In genomic region chr13:58826356-58827197, GRCm38 (mm10) we compare ENCODE assay signal across 13 mouse cellular contexts. TPM values are rescaled to one million over a fixed set of nuclear protein-coding genes. Genes with fewer than 3 reads are reported as not detected.
DNase-seq lines count a peak whose midpoint lies in the region; ATAC-seq lines count a peak whose summit lies in the region.
"Had no signal": no experiment of that assay in that cellular context is flagged by ENCODE, and none has a peak within 500 bp of the region (broad histone marks: within the 10 kb centered on the region; RNA-seq: fewer than 3 reads in every experiment).

No protein-coding gene starts in this region.

- 0 out of 2 replicates have a peak overlapping the region, but pooled peaks have one; percentile 18 for H3K4me2 ChIP-seq in forebrain, embryonic 11.5 days (ENCODE audit: low read depth, low read length, severe bottlenecking)
- H3K4me2 ChIP-seq in midbrain, embryonic 16.5 days (ENCODE audit: low read length): peak overlapping the region; percentile 17; the same call in 1 of the 2 replicates
- H3K4me2 ChIP-seq in kidney, embryonic 14.5 days (replicated peaks; ENCODE audit: low read depth, low read length): no peak overlapping the region
- H3K4me2 ChIP-seq: heart, embryonic 11.5 days had no signal

- WGBS in forebrain, embryonic 11.5 days: 26% methylated on average over 14 of the region's 14 CpGs
- WGBS in midbrain, embryonic 16.5 days: 28% methylated on average over 14 of the region's 14 CpGs
- WGBS in kidney, embryonic 14.5 days: 82% methylated on average over 14 of the region's 14 CpGs

- no peak overlapping the region; the same call in 1 of the 2 replicates for H3K9ac ChIP-seq in forebrain, embryonic 11.5 days (ENCODE audit: low read length)
- no peak overlapping the region for H3K9ac ChIP-seq in midbrain, embryonic 16.5 days (ENCODE audit: low read depth, low read length)
- H3K9ac ChIP-seq in kidney, embryonic 14.5 days (ENCODE audit: low read depth, low read length): no peak overlapping the region

- DNase-seq in left cerebral cortex, postnatal 4 days: peak; percentile 92
- no peak for DNase-seq in left cerebral cortex, postnatal 10 days (ENCODE audit: extremely low spot score in 1 of 2, low spot score in 2 of 2)
- peak; percentile 70 for DNase-seq in cerebellum, adult 11 months
- peak; percentile 60 for DNase-seq in forebrain, embryonic 11.5 days (ENCODE audit: low spot score)
- no peak for DNase-seq in thymus, postnatal 4 days
- no peak for DNase-seq in ovary, postnatal 36 days (ENCODE audit: low spot score)
- DNase-seq: kidney, postnatal 25 days; lung, postnatal 10 days had no signal

- no peaks in the 10 kb centered on the region for H3K36me3 ChIP-seq in forebrain, embryonic 11.5 days (ENCODE audit: control insufficient read depth, insufficient read depth, low read length)
- H3K36me3 ChIP-seq in midbrain, embryonic 16.5 days (ENCODE audit: control insufficient read depth, insufficient read depth, low read length): no peaks in the 10 kb centered on the region
- no peaks in the 10 kb centered on the region for H3K36me3 ChIP-seq in kidney, embryonic 14.5 days (ENCODE audit: control insufficient read depth, insufficient read depth, low read length)

- H3K9me3 ChIP-seq in forebrain, embryonic 11.5 days (ENCODE audit: control insufficient read depth, low read length): peaks cover 3% of the 10 kb centered on the region; the same call in 1 of the 2 replicates
- no peaks in the 10 kb centered on the region; the same call in 1 of the 2 replicates for H3K9me3 ChIP-seq in midbrain, embryonic 16.5 days (replicated peaks; ENCODE audit: control insufficient read depth, low read length, poor library complexity, severe bottlenecking)
- no peaks in the 10 kb centered on the region; the same call in 1 of the 2 replicates for H3K9me3 ChIP-seq in kidney, embryonic 14.5 days (ENCODE audit: control insufficient read depth, low read length)

- ATAC-seq in forebrain, embryonic 11.5 days (replicated peaks; ENCODE audit: low FRiP score): peak; percentile 49; the same call in 1 of the 2 replicates
- no peak for ATAC-seq in midbrain, embryonic 16.5 days
- ATAC-seq in kidney, embryonic 14.5 days (ENCODE audit: low FRiP score, low TSS enrichment): no peak

- peak overlapping the region; percentile 50 for H3K27ac ChIP-seq in forebrain, embryonic 11.5 days (ENCODE audit: low read depth, low read length)
- no peak overlapping the region for H3K27ac ChIP-seq in midbrain, embryonic 16.5 days (ENCODE audit: low read length)
- H3K27ac ChIP-seq in kidney, embryonic 14.5 days (ENCODE audit: low read depth, low read length): no peak overlapping the region

- no peaks in the 10 kb centered on the region for H3K27me3 ChIP-seq in forebrain, embryonic 11.5 days (ENCODE audit: control insufficient read depth, insufficient read depth, low read length)
- H3K27me3 ChIP-seq in midbrain, embryonic 16.5 days (ENCODE audit: control insufficient read depth, insufficient read depth, low read depth, low read length): no peaks in the 10 kb centered on the region
- H3K27me3 ChIP-seq in kidney, embryonic 14.5 days (ENCODE audit: control insufficient read depth, insufficient read depth, low read length): no peaks in the 10 kb centered on the region

- intact Hi-C loops in left cerebral cortex, postnatal 4 days (cut with DNase I): no loop called here
- intact Hi-C loops in left cerebral cortex, postnatal 10 days (cut with DNase I): no loop called here

- peaks cover 3% of the 10 kb centered on the region; the same call in 1 of the 2 replicates for H3K4me1 ChIP-seq in forebrain, embryonic 11.5 days (replicated peaks; ENCODE audit: control insufficient read depth, insufficient read depth, low read length)
- H3K4me1 ChIP-seq in midbrain, embryonic 16.5 days (ENCODE audit: control insufficient read depth, insufficient read depth, low read length): peaks cover 15% of the 10 kb centered on the region
- H3K4me1 ChIP-seq in kidney, embryonic 14.5 days (ENCODE audit: control insufficient read depth, insufficient read depth, low read length): no peaks in the 10 kb centered on the region

- H3K4me3 ChIP-seq in forebrain, embryonic 11.5 days (ENCODE audit: low read depth, low read length): no peak overlapping the region
- no peak overlapping the region for H3K4me3 ChIP-seq in midbrain, embryonic 16.5 days (ENCODE audit: low read depth, low read length)
- H3K4me3 ChIP-seq in kidney, embryonic 14.5 days (ENCODE audit: low read length): no peak overlapping the region

RNA-seq across cellular contexts. Expression of gene Ntrk2, which starts 20.2 kb away (rescaled TPM):
- 100 to 1,000 TPM; 288 to 312 TPM for total RNA-seq in left cerebral cortex, postnatal 4 days (2021)
- total RNA-seq in left cerebral cortex, postnatal 10 days (2021): 100 to 1,000 TPM; 302 to 317 TPM
- polyA plus RNA-seq in forebrain, embryonic 11.5 days (2014; fragmentation: Nextera tagmentation; extraction: Ambion mirVana): 45.0 and 45.6 TPM in 2 replicates
- polyA plus RNA-seq in midbrain, embryonic 16.5 days (2015; fragmentation: Nextera tagmentation; extraction: Ambion mirVana): 118 and 137 TPM in 2 replicates
- polyA plus RNA-seq in kidney, embryonic 14.5 days (2014; fragmentation: Nextera tagmentation; extraction: Ambion mirVana): 3.4 and 5.6 TPM in 2 replicates
- total RNA-seq: monocyte, adult 5-6 weeks had no signal
- polyA plus RNA-seq: C2C12 had no signal

Comparison
In these comparisons a context has a peak if more than half of its experiments do, and no peak if none do; other contexts are left out.
1. DNase-seq: peak in left cerebral cortex, postnatal 4 days (single experiment), cerebellum, adult 11 months (single experiment) and forebrain, embryonic 11.5 days (single experiment); none in left cerebral cortex, postnatal 10 days (0 of 2), thymus, postnatal 4 days (single experiment) and ovary, postnatal 36 days (single experiment).